Mouse (Mus musculus) urinary bladder, postnatal 4 days (tissue): ENCODE data around the gene Mtmr1.
"Not testable (repeated sequence)": the region's sequence is repeated elsewhere in the genome, so short reads cannot be mapped to it uniquely, and the experiment has no call there.

ENCODE experiments used
- DNase-seq, 2 experiments: peaks; one replicate each; pipeline ENCODE4 v3.0.0; 2021 to 2022; ENCODE audit warnings: low spot score in 2 of 2

The Mtmr1 gene

DNA sequence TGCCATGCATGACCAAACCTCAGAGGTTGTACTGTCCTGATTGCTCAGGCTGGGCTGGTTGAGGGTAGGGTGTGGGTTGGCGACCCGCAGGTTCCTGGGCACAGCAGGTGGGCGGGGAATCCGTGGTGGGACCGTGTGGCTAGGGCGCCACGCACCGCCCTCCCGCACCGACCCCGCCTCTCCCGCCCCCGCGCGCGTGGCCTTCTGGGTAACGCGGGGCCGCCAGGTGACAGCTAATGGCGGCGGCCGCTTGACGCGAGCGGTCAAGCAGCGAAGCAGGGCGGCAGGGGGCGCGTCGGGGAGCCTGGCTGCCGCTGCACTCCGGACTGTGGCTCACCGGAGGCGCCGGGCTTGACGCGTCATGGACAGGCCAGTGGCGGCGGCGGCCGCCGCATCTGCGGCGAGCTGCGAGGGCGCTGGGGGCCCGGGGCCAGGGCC lies at the start of gene Mtmr1:
TSS of gene Mtmr1 (plus strand) at position 207 of the 438 bp plus-strand sequence.
- peak; percentile 75 to 76 for DNase-seq

DNA sequence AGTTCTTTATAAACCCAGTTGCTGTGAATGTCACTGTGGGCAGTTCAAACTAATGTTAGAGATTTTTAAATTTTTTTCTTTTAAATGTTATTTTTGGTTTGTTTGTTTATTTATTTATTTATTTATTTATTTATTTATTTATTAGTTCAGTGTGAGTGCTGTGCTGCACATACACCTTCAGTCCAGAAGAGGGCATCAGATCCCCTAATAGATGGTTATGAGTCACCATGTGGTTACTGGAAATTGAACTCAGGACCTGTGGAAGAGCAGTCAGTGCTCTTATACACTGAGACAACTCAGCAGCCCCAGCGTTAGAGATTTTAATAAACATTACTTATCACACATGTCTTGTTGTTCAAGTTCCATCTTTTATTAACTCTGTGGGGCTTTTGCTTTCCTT lies 12.5 kb upstream of the Mtmr1 start:
- DNase-seq: no peak

DNA sequence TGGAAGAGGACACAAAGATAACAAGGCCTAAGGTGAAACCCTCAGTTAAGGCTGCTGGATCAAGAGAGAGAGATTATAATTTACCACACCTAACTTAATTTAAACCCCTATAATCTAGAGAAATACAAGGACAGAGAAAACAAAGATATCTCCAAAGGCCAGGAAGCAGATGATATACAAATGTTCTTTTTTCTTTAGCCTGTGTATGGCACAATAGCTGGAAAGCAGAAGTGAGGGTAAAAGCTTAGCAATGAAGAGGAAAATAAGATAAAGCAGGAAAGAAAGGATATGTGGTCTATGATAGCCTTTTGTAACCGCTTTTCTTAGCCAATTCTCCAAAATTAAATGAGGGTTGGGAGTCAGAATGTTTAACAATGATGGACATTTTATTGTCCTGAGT lies 9.2 kb upstream of the Mtmr1 start:
- no peak for DNase-seq

DNA sequence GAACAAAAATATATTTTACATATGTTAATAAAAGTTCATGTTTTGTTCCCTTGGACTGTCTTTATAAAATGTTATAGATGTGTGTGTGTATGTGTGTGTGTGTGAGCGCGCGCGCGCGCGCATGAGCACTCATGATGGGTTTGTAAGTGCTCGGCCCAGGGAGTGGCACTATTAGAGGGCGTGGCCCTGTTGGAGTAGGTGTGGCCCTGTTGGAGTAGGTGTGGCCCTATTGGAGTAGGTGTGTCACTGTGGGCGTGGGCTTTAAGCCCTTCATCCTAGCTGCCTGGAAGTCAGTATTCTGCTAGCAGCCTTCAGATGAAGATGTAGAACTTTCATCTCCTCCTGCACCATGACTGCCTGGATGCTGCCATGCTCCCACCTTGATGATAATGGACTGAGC lies 2.8 kb upstream of the Mtmr1 start:
- DNase-seq: not testable (repeated sequence)

DNA sequence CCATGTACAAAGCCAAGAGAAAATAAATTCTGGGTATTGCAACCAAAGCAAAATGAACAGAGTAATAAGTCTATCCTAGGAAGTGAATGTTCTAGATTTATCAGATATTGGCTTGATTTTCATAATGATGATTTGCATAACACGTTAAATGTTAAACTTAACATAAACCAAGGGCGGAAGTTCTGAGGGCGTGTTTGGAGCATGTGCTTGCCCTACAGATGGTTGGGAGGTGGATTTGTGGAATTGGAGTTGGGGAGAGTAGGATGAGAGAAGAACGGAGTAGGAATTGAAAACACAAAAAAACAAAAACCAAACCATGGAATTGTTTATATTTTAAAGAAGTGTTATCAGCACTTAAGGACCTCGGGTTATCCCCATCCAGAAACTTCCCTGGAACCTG lies 498 bp upstream of the Mtmr1 start:
- DNase-seq: no peak

DNA sequence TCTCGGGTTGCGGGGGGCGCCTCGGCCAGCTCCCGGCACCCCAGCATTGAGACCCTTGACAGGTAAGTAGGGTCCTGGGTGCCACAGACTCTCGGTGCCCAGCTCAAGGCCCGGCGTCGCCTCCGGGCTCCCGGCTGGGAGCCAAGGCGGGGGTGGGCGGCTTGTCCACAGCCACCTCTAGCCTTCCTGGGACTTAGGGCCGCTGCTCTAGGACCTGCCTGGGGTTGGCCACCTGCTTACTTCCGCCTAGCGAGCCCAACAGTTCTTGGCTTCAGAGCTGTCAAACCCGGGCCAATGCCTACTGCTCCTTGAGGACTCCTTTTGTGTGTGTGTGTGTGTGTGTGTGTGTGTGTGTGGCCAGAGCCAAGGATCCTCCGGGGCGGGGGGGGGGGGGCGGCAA lies 451 bp downstream of the Mtmr1 start:
- no peak for DNase-seq

DNA sequence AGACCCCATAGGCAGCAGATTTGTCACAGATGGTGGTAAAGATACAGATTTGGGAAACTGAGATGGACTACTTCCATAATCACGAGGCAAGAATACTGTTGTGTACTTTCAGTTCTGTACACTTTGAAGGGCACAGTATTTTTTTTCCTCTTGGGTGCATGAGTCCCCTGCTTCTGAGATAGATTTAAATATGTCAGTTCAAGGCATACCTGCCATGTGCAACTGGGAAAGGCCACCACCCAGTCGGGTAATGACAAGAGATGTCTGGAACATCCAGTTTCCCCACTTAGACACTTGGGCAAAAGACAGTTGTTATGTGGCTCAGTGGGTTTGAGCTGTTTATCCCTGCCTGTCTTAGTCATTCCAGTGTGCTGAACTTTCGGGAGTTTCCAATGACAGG lies 950 bp downstream of the Mtmr1 start:
- no peak for DNase-seq

DNA sequence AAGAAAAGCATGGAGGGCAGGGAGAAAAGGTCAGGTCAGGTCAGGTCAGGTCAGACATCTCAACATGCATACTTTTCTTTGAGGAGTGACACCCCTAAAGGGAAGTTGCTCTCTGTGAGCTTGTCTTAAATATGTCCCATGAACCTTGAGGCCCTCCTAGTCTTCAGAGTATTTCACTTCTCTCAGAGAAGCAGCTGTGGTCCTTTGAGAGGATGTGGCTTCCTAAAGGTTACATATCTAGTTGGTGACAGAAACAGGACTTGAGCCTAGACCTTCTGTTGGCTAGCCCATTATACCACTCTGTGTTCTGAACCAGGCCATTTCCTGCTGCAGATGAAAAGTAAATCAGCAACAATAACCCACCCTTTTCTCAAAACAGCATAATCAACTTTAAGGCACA lies 2.4 kb downstream of the Mtmr1 start:
- DNase-seq: no peak

DNA sequence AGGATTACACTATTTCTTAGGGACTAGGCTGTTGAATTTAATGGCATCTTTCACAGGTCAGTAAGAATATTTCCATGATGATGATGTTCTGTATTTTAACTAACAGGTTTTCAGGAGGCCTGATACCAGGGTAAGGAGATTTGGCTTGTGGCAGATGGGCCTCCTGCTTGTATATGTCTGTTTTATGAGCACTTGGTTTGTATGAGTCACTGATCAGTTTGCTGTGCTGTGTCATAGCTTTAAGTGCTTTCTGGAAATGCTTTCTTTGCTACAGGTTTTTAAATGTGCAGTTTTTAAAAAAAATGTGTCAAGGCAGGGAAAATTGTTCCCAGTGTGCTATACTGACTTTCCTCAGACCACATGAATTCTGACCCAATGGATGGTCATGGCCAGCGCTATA lies 12.2 kb downstream of the Mtmr1 start:
- no peak for DNase-seq

DNA sequence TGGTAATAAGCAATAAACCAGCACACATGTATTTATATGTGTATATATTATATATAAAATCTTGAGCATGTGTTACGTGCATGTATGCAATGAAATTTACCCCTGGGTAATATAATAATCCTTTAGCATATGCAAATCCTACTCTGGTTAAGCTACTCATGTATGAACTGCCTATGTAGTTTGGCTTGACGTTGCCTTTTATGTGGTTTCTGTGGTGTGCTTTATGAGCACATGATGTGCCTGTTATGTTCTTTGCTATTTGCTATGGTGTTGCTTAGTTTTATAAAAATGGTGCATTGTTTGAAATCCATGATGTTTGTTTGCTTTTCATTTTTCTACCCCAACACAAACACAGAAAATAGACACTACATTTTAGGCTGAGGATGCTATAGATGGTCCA lies 13.9 kb downstream of the Mtmr1 start:
- no peak for DNase-seq

DNA sequence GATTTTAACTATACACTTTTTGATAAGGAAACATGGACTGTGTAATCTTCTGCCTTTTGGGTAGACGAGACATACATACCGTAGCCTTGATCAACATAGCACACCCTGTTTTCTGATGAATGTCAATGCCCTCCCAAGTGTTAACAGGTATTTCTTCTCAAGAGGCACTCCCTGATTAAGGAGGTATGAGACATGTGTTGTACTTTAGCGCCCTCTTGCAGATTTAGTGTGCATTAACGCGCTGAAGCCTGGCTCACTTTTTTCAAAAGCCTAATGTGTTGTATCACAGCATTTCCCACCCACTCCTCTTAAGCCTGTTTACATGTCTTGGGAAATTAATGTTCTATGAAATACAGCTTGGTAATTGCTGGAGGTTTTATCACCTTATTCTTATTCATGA lies 17.0 kb downstream of the Mtmr1 start:
- no peak for DNase-seq

DNA sequence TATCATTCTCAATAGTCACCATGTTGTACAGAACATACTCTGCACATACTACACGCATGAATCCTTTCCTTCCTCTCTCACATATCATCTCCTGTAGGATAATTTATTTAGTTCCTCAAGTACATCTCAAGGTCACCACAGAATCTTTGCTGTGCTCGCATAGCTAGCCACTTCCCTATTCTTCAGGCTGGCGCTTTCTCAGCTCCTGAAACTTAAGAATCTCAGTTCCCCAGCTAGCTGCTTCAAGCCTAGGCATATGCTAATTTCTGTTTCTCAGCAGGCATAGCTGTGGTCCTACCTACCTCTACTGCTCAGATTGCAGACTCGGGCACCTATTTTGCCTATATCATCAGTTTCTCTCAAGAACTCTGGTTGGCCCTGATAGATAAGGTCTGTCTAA lies 31.8 kb downstream of the Mtmr1 start:
- DNase-seq: no peak

DNA sequence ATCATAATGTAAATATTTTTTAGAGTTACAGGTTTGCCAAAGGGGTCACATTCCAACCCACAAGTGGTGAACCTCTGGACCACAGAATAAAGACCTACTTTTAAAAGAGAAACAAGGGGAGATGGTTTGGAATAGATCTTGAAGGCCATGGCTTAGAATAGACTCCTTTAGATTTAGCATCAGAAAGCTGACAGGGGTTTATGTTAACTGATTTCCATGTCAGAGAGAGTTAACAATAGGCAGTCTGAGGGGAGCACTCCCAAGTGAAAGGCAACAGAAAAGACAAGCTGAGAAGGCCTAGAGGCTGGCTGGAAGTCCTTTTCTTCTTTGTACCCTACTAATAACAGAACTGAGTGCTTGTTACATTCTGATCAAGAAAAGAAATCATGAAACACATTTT lies 41.7 kb downstream of the Mtmr1 start:
- no peak for DNase-seq

DNA sequence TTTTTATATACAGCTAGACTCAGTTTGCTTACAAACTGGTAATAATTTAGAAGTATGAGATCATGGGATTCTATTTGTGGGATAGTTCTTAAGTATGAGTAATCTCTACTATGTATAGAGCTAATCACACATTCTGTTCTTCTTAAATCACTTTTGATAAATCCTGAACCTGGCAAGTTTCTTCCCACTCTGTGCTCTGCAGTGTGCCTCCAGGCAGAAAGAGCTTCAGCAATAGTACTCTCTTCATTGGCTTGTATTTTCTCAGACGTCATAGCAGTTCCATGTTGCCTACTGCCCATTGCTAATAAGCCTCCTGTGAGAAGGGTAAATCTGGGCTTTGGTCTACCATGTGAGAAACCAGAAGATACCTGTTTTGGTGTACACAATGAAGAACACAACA lies 43.8 kb downstream of the Mtmr1 start:
- DNase-seq: no peak

DNA sequence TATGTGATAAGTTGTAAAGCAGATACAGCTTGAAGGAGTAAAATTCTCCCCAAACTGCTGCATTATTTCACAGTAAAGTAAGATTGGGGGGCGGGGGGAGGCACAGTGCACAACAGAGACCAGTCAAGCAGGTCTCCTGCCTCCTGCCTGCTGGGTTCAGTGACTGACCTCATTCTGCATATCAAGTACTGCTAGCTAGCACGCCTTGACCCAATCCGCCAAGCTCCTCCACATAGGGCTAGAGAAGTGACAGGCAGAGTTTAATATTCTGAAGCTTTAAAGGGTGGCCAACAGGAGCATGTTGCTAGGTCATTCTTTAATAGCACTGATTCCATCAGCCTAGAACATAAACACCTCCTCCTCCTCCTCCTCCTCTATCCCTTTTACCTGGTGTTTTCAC lies 48.2 kb downstream of the Mtmr1 start:
- no peak for DNase-seq

DNA sequence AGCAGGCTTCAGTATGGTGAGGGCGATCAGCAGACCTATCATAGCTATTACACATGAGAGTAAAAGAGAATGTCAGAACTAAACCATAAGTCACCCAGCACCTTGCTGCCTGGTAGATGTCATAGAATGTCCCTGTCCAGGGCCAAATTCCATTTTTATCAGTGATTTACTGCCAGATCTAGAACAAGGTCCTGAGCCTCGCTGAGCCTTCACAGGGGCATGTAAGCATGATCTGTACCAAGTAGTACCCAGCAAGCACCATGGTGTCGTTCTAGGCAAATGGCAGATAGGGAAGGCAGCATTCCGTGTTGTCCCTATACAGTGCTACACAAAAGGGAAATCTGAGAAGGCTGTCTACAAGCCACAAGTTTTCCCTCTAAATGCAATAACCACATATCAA lies 49.1 kb downstream of the Mtmr1 start:
- no peak for DNase-seq

DNA sequence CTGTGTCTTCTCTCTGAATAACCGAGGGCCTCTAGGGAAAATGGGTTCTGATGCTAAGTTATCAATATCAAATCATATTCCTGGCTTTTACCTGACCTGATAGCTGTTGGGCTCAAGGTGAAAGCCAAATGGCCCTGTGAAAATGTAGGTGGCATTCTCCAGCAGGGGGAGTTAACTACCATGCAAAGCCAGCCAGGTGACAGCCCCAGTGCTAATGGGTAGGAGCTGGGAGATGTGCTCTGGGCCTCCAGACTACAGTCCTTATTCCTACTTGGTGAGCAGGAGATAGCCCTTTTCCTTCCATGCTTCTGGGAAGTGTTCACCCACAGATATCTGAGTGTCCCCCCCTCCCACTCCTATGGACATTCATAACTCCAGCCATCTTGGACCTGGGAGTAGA lies 60.3 kb downstream of the Mtmr1 start:
- DNase-seq: no peak

DNA sequence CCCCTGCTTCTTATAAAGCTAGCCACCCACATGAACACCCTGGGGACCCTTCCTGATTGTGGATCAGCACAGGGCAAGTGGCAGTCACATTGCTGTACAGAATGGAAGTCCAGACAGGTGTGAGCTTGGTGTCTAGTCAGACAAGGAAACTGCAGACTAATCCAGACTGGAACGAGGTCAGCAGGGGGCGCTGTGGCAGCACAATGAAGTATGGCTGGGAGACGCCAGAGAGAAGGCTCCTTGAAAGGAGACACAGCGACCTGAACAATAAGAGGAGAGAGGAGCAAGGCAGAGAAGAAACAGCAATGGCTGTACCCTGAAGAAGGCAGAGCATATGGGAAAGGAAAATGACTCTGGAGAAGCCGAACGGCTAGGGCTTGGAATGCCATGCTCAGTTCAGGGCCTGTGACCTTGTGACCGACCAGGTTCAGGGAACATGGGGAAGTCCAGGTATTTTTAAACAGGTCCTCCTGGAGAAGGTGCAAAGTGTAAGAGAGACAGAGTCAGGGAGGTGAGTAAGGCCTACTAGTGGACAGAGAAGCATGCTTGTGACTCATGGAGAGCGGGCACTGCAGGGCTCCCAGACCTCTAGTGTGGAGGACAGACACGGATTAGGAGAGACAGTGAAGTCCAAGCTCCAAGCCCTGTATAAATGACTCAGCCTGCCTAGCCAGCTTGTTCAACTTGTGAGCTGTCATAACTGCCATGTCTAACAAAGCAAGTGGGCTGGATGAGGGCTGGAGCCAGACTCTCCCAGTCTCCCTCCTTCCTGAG lies 61.4 kb downstream of the Mtmr1 start:
- peak; percentile 53 to 85 for DNase-seq

DNA sequence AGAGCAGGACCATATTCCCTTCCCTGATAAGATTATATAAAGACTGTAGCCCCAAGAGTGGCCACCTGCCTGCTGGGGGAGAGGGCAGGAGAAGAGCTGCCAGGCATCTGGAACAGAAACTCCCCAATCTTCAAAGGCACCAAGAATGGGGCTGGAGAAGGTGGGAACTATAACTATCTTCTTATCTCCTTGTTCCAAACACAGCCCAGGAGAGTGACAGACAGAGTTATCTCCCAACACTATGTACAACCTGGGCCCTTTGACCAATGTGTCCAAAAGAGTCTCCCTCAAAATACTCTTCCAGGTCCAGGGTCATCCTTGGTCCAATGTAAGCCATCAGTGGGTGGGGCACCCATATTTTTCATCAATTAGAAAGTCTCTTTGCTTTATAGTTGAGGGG lies 62.9 kb downstream of the Mtmr1 start:
- no peak for DNase-seq

DNA sequence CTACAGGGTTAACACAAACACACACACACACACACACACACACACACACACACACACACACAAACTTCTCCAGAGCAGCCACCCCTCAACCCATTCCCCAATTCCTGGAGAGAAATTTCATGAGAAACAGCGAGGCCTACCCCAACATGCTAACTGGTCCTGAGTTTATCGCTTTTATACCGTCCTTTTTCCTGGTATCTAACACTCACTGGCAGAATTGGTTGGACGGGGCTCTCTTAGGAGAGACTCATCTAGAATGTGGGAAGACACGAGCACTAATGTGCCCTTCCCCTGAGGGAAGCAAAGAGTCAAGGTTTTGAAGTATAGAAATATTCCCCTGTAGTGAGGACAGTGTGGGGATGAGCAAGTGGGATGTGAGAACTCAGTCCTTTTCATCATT lies 66.3 kb downstream of the Mtmr1 start:
- DNase-seq: no peak

DNA sequence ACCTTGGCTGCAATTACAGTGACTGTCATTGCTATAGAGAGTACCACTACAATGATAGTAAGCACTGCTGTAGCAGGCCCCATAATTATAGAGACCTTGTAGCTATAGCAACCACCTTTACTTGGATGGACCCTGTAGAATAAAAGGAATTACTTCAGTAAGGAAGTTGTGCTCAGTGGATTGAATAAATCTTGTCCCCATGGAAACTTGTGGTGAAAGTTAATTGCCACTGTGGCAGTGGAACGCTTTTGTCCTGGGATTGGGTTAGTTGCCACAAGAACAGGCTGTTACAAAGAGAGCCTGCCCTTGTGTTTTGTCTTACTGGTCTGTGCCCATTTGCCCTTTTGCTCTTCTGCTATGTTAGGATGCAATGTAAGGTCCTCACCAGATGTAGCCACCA lies 69.9 kb downstream of the Mtmr1 start:
- no peak for DNase-seq

DNA sequence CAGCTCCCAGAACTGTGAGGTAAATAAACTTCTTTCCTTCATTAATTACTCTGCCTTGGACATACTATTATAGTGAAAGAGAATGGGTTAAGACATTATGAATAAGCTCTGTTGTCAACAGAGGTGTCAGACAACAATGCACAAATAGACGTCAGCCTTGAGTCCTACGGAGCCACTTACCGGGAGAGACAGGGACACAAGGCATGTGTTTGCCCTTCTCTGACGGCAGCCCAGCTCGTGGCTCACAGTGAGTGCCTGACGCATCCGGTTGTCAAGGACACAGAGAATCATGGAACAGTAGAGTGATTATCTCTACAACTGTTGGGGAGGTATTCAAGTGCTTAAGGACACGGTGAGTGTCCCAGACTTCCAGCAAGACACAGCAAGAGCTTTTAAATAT lies 70.3 kb downstream of the Mtmr1 start:
- DNase-seq: peak in 1 of 2 experiments; percentile 1

DNA sequence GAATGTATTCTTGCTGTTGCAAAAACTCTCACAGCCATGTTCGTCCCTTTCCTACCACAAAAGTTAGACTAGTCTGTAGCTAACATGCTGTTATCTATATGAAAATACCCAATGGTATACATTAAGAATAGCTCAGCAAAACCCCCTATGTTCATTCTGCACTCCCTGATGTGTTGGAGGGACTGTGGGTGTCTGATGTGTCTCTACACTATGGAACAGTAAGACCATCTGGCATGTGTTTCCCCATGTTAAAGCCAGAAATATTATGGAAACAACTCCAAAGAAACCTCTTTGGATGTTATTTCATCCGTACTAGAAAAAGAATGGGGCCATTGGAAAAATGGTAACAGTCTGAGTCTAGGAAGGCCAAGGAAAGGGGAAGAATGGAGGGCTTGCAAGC lies 71.0 kb downstream of the Mtmr1 start:
- DNase-seq: no peak

DNA sequence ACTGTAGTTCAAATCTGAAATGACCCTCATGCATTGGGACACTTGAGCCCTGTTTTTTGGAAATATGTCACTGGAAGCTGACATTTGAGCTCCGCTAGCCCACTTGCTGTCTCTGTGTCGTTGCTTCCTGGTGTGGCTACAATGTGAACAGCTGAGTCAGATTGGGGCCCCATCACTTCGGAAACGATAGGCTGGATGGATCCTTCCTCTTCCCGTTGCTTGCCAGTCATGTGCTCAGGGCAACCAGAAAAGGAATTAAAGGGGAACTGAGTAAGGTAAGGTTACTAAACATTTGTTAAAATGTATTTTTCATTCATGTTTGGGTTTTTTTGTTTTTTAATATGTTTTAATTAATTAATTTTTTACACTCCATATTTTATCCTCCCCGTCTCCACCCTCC lies 74.9 kb downstream of the Mtmr1 start:
- no peak for DNase-seq
